Mouse (Mus musculus): ENCODE data around the gene Bckdk.
"Not testable (repeated sequence)": the region's sequence is repeated elsewhere in the genome, so short reads cannot be mapped to it uniquely, and the experiment has no call there.

Bckdk gene

DNA sequence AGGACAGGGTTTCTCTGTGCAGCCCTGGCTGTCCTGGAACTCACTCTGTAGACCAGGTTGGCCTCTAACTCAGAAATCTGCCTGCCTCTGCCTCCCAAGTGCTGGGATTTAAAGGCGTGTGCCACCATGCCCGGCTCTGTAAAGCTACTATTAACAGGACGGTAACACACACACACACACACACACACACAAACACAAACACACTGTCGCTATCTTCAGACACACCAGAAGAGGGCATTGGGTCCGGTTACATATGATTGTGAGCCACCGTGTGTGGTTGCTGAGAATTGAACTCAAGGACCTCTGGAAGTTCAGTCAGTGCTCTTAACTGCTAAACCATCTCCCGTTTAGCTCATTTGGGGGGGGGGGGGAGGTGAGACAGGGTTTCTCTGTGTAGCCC lies 8.0 kb upstream of the Bckdk start:
- DNase-seq (ENCODE audit: low spot score in 2 of 2) = not testable (repeated sequence)

DNA sequence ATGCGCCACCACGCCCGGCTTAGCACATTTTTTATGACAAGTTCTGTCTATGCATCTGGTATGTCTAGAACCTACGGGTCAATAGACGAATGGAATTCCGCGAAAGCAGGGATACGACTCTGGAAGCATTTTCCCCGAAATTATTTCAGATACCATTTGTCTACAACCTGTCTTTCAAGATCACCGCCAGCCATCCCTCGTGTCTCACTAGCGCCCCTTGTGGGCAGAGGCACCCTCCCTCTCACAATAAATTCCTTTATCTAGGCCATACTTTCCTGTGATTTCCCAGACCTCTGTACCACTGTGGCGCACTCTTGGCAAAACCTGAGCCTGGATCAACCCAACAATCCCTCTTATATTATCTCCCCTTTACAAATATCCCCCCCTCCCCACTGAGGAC lies 7.5 kb upstream of the Bckdk start:
- no peak for DNase-seq (ENCODE audit: low spot score in 2 of 2)

DNA sequence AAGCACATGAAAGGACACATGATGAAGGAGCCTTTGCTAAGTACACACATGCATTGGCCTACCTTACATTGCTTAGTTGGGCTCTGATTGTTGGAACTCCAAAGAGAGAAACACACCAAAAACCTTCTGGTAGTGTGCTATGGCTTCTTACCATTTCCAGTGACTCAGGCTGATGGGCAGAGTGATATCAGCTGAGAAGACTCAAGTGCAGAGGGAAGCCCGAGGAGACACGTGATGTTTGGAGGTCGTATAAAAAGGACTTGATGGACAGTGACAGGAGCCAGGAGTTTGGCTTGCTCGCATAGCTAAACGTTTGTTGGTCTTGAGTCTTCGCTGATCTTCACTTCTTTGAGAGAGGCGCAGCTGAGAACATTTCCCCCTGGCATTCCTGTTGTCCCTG lies 6.3 kb upstream of the Bckdk start:
- DNase-seq (ENCODE audit: low spot score in 2 of 2) = no peak

DNA sequence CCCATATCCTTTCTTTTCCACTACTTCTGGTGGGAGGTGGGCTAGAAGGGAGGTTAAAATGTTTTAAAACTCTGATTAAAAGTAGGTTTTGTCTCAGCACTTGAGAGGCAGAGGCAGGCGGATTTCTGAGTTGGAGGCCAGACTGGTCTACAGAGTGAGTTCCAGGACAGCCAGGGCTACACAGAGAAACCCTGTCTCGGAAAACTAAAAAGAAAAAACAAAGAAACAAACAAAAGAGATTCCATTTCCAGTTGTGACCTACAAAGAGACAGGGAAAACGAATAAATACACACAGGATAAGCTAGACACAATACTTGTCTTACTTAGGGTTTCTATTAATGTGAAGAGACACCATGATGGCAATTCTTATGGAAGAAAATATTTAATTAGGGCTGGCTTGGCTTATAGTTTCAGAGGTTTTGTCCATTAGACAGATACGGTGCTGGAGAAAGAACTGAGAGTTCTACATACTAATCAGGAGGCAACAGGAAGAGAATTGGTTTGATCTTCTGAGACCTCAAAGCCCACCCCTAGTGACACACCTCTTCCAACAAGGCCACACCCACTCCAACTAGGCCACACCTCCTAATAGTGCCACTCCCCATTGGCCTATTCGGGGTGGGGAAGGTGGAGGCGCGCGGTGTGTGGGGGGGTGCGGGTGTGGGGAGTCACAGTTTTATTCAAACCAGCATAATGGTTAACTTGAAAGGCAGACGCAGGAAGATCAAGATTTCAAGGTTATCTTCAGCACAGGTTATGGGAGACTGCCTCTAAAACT lies 5.5 kb upstream of the Bckdk start:
- DNase-seq (ENCODE audit: low spot score in 2 of 2) = no peak

DNA sequence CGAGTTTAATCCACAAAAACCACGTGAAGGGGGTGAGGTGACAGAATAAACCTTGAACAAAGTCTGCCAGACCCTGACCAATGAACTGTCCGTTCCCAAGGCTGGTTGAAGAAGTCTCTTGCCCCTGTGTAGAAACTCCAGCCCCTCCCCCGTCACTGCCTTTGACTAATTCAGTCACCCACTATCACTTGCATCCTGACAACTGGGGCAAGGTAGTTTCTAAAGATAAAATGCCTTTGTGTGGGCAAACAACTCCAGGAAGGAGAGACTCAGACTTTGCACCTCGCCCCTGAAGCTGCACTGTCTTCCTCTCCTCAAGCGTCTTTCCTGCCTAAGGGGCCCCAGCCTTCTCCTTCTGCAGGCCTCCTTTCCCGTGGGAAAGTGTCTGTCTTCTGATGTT lies 3.9 kb upstream of the Bckdk start:
- no peak for DNase-seq (ENCODE audit: low spot score in 2 of 2)

DNA sequence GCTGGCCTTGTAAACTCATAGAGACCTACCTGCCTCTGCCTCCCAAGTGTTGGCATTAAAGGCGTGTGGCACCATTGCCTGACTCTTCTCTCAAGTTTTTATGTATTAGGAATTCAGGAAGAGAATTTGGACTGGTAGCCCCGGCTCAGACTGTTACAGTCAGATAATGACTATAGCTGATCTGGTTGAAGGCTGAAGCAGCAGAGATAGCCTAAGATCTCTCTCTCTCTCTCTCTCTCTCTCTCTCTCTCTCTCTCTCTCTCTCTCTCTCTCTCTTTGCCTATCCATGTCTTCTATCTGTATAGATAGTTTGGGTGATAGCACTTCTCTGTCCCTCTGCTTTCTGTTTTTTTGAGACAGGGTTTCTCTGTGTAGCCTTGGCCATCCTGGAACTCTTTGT lies 2.1 kb upstream of the Bckdk start:
- no peak for DNase-seq (ENCODE audit: low spot score in 2 of 2)

DNA sequence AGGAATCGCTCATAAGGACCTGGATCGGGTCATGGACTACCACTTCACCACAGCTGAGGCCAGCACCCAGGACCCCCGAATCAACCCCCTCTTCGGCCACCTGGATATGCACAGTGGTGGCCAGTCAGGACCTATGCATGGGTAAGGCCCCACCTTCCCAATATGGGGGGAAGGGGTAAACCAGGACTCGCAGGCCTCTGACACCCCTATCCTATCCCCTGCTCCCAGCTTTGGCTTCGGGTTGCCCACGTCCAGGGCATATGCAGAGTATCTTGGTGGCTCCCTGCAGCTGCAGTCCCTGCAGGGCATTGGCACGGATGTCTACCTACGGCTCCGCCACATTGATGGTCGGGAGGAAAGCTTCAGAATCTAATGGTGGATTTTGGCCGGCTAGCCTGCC lies 4.1 kb downstream of the Bckdk start:
- no peak for DNase-seq (ENCODE audit: low spot score in 2 of 2)

DNA sequence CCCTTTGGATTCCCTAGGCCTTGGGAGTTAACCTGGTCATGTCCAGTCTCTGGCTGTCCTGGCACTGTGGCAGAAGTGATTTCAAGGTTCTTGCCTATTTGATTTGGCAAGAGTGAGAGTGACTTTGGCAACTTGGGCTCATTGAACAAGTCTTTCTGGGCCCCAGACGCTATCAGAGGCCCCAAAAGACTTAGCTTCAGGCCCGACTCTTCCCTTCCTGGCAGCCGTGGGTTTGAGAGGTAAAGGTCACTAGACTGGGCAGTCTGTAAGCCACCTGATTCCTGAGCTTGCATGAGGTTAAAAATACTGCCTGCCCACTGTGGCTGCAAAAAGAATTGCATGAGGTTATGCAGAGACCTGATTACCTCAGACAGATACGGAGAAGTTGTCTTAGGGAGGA lies 4.8 kb downstream of the Bckdk start:
- DNase-seq (ENCODE audit: low spot score in 2 of 2) = no peak

DNA sequence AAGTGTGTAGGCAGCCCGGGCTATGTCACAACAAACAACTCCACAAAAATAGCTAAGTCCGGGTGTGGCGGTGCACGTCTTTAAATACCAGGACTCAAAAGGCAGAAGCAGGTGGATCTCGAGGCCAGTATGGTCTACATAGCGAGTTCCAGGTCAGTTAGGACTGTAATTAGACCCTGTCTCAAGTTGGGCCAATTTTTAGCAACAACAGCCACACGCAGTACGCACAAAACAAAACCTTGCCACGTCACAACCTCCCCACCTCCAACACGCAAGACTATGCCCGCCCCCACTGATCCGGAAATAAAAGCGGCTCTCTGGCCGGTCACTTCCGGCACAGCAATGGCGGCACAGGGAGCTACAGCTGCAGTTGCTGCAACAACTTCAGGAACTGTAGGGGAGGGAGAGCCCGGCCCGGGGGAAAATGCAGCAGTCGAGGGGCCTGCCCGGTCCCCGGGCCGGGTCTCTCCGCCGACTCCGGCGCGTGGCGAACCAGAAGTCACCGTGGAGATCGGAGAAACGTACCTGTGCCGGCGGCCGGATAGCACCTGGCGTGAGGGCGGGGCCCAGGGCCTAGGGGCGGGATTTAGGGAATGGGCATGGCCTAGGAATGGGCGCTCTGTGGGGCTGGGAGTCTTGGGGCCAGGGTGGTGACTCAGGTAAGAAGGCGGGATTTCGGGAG lies 8.4 kb downstream of the Bckdk start, which contains the start of gene Kat8:
Gene Kat8 (plus strand): TSS at position 327 of the 682 bp plus-strand sequence.
- peak; percentile 80 to 81 for DNase-seq (ENCODE audit: low spot score in 2 of 2)

DNA sequence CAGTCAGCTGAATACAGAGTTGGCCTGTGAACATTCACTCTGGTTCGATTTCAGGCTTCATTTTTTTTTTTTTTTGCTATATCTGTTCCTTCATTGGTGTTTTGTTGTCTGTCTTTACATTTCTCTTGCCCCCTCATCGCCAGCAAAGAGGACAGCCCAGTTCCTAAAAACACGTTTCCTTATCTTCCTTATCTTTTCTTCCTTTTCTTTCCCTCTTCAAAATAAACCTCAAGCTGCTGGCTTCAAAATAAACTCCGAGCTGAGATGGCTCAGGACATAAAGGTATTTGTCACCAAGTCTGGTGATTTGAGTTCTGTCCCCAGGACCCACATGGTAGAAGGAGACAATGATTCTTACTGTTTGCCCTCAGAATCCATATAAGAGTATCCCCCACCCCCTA lies 9.1 kb downstream of the Bckdk start:
- no peak for DNase-seq (ENCODE audit: low spot score in 2 of 2)

DNA sequence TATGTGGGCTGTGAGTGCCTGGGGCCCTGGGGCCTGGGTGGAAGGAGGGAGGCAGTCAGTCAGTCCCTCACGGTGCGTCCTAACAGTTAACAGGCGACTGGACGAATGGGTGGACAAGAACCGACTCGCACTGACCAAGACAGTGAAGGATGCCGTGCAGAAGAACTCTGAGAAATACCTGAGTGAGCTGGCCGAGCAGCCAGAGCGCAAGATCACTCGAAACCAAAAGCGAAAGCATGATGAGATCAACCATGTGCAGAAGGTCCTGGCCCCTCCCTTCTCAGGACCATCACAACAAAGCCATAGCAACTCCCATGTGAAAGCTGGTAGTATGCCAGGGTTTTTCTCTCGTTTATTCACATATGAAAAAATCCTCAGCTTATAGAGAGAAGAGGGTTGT lies 11.4 kb downstream of the Bckdk start:
- no peak for DNase-seq (ENCODE audit: low spot score in 2 of 2)

DNA sequence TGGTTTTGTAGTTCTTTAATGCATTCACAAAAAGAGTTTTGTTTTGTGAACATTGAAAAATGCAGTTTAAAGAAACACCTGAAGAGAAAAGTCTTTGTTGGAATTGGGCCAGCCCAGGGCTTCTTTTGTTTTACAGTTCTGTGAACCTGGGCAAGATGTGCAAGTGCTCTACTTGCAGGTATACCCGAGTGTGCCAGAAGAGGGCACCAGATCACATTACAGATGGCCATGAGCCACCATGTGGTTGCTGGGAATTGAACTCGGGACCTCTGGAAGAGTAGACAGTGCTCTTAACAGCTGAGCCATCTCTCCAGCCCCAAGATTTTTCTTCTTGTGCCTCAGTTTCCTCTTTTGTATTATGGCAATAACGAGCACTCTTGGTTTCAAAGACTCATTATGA lies 14.3 kb downstream of the Bckdk start:
- no peak for DNase-seq (ENCODE audit: low spot score in 2 of 2)

DNA sequence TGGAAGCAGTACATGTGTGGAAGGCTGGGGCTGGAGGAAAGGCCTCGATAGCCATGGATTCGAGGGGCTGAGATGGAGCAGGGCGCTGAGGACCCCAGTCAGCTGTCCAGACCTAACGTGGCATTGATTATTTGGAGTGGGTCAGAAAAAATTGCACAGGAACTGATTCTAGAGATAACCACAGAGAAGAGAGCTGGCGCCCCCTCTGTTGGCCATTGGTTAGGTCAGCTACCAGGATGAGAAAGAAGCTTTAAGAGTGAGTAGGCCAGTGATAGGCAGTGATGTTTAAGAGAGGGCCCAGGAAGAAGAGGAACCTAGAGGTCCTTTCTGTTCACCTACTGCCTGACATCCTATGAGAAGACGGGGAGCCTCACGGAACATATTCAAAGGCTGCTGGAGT lies 15.4 kb downstream of the Bckdk start:
- no peak for DNase-seq (ENCODE audit: low spot score in 2 of 2)

DNA sequence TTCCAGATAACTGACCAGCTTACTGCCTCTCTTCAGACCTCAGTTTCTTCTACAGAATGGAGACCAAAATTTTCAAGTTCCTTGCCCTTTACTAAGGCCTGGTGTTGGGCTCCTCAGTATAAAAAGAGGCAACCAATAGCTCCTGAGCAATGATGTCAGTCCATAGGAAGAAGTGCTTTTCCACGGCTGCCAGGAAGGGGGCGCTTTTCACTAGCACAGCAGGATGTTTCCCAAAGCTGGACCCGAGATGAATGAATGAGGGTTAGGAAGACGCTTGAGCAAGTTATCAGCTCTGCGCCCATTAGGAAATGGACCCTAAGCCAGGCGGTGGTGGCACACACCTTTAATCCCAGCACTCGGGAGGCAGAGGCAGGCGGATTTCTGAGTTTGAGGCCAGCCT lies 17.6 kb downstream of the Bckdk start:
- no peak for DNase-seq (ENCODE audit: low spot score in 2 of 2)

DNA sequence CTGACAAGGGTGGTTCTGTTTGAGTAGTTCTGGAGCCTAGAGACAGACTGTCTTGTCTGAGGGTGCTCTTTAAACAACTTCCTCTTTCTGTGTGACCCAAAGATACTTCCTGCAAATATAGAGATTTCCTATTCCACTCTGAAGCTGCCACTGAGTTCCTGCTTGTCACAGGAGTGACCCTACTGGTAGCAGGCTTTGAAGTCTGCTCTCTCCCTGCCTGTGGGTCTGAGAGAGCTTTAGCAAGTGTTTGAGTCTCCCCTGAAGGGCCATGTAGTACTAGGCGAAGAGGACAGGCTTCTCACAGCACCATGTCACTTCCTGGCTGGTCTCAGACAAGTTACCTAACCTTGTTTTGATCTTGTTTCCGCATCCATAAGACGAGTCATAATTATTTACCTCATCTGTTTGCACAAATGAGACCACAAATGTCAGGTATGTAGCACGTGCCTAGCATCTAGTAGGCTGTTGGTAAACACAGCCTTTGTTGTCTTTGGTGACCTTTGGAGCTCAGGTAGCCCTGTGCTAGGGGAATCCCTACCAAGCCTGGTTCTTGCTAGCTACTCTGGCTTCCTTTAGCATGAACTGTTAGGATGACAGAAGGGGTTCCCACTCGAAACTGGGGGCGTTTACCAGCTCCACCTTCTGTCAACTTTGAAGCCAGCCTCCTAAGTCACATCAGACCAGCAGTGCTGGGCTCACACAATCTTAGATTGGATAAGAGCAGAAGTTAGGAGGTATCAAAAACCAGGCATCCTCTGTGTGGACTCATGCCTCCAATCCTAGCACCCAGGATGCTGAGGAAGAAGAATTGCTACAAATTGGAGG lies 18.8 kb downstream of the Bckdk start:
- DNase-seq (ENCODE audit: low spot score in 2 of 2) = no peak

DNA sequence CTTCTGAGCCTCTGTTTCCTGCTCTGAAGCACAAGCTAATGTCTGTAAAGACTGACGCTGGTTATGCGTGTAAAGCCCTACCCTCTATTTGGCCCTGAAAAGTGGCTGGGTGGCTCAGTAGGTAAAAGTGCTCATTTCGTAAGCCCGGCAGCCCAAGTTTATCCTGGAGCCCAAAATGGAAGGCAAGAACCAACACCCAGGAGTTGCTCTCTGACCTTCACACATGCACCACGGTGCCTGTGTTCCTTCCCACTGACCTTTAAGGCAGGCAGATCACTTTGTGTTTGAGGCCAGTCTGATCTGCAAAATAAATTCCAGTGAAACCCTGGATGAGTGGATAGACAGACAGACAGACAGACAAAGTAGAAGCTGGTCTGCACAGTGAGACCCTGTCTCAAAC lies 19.8 kb downstream of the Bckdk start:
- DNase-seq (ENCODE audit: low spot score in 2 of 2) = no peak

DNA sequence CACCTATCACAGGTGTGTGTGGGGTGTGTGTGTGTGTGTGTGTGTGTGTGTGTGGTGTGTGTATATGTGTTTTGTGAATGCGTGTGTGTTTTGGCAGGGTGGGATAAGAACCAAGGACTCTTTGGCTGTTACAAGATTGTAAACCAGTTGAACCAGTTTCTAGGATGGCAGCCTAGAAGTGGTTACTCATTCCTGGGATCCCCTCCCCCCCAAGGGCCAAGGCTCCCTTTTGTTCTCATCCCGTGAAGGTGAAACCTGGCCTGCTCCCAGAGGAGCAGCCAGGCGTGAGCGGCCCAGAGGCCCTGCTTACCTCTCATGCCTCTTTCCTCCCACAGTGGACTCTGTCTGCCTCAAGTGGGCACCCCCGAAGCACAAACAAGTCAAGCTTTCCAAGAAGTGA lies 21.4 kb downstream of the Bckdk start:
- DNase-seq (ENCODE audit: low spot score in 2 of 2) = no peak

DNA sequence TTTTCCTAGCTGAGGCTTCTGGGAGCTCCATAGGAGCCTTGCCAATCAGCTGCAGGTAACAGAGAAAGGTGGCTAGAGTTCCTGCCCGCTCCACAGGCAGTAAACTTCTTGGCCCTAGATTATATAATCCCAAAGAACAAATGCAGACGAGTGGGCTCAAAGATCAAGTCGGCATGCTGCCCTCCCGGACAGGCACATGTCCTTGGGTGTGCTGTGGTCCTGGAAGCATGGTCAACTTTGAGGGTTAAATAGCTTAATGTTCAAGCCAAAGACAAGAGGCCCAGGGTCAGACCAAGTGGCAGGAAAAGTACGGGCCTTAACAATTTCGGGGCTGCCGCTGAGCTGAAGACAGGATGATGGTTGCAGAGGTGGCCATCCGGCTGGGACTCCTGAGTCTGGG lies 22.2 kb downstream of the Bckdk start:
- DNase-seq (ENCODE audit: low spot score in 2 of 2) = no peak

DNA sequence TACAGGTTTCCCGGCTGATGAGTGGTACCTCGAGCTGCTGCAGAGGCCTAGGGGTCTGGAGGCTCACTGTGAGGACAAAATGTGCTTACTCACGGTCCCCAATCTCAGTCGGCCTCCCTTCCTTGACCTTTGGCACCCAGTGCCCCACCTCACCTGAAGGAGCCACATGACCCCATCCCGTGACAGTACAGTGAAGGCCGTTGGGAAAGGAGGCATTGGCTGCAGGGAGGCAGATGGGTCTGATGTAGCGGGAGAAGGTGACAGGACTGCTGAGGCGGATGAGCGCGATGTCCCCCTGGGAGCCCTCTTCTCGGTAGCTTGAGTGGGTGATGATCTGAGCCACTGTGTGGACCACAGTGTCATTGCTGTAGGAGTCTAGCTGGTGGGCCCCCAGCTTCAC lies 23.0 kb downstream of the Bckdk start:
- DNase-seq (ENCODE audit: low spot score in 2 of 2) = no peak

DNA sequence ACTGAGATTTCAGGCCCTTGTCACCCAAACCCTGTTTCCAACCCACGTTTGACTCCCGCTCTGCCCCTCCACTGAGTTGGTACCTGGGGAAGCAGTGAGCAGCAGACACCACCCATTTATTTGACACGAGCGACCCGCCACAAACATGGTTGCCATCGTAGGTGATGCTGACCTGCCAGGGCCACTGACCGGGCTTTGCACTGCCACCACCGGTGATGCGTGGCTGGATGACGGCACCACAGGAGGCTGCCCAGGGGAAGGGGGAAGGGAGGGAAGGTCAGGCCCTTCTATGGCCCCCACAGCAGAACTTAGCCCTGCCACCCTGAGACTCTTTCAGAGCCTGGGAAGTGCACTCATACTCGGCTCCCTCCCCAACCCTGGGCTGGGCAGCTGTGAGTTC lies 23.8 kb downstream of the Bckdk start:
- no peak for DNase-seq (ENCODE audit: low spot score in 2 of 2)

DNA sequence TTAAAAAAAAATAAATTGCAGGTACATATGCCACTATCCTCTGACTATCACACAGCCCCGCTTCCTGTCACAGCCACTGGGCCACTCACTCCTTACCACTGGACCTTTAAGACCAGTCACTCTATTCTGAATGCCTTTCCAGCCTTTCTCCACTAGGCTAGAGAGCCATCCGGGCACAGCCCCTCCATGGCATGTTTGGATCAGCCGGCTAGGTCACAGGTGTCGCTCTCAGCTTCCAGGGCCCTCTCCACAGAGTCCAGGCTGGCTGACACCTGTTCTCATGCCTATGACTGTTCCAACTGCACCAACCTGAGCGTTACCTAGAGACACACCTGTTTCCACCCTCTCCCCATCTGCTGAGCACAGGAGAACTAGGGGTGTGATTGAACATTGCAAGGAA lies 24.7 kb downstream of the Bckdk start:
- DNase-seq (ENCODE audit: low spot score in 2 of 2) = no peak

DNA sequence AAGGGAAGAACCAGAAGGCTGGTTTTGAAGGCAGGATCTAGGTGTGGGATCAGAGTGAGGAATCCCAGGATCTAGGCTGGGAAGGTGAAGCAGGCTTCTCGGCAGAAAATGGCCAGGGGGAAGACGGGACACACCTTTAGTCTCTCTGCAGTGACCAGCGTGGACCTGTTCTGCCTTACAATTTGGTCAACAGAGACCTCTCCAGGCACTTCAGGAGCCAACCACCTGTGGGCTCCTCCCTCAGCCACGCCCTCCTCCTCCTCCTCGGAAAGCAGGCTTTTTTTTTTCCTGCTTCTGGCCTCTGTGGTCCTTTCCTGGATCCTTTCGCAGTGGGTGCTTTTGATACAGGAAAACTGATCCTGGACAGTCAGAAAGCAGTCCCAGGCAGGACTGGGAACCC lies 26.0 kb downstream of the Bckdk start, which contains the start of gene Prss8:
Gene Prss8 (minus strand): TSS at position 182 of the 400 bp plus-strand sequence.
- no peak for DNase-seq (ENCODE audit: low spot score in 2 of 2)

DNA sequence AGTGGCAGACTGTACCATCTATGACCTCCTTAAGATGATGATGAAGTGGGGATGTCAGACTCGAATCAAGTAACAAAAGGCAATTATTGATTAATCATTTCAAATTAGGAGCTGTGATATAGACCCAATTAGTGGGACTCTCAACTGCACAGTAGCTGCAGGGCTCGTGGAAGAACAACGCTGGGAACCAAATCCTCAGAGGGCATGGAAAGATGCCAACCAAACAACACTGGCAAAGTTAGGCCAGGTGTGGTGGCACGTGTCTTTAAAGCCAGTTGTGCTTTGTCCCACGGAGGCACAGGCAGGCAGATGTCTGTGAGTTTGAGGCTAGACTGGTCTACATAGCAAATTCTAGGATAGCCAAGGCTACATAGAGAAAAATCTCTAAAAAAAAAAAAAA lies 26.8 kb downstream of the Bckdk start:
- no peak for DNase-seq (ENCODE audit: low spot score in 2 of 2)
